Mouse (Mus musculus) lung, embryonic 14.5 days (tissue): Measurements from ENCODE around the gene Ascl4. TPM values are rescaled to one million over a fixed set of nuclear protein-coding genes. Genes with fewer than 3 reads are reported as not detected.

ENCODE experiments used
- ATAC-seq: fragments of 200-750 bp; cut with Nextera tagmentation; 2 replicates; pipeline ENCODE4 v1.8.0; 2017; ENCODE audit warnings: mild to moderate bottlenecking, moderate TSS enrichment, moderate library complexity; ENCODE audit not compliant: insufficient read depth
- DNase-seq: peaks from one replicate; pipeline ENCODE4 v3.0.0-alpha.2; 2015
- H3K27ac ChIP-seq: fragments of 300-500 bp; sonication (generic); 2 replicates; pipeline ENCODE4 v1.5.1; 2014; ENCODE audit warnings: low read depth, mild to moderate bottlenecking, moderate library complexity
- H3K27me3 ChIP-seq: fragments of 300-500 bp; sonication (generic); 2 replicates; pipeline ENCODE4 v1.6.1; 2014; ENCODE audit warnings: low read length, control low read depth; ENCODE audit not compliant: insufficient read depth
- H3K36me3 ChIP-seq: fragments of 300-500 bp; sonication (generic); 2 replicates; pipeline ENCODE4 v1.6.1; 2014; ENCODE audit warnings: control low read depth; ENCODE audit not compliant: insufficient read depth
- H3K4me1 ChIP-seq: fragments of 300-500 bp; sonication (generic); 2 replicates; pipeline ENCODE4 v1.6.1; 2014; ENCODE audit warnings: antibody characterized with exemption, control low read depth; ENCODE audit not compliant: insufficient read depth
- H3K4me2 ChIP-seq: fragments of 300-500 bp; sonication (generic); 2 replicates; pipeline ENCODE4 v1.6.1; 2014; ENCODE audit warnings: mild to moderate bottlenecking
- H3K4me3 ChIP-seq: fragments of 300-500 bp; sonication (generic); 2 replicates; pipeline ENCODE4 v1.5.1; 2014; ENCODE audit warnings: low read depth, low read length
- H3K9ac ChIP-seq: fragments of 300-500 bp; sonication (generic); 2 replicates; pipeline ENCODE4 v1.6.1; 2014
- H3K9me3 ChIP-seq: fragments of 300-500 bp; sonication (generic); 2 replicates; pipeline ENCODE4 v1.6.1; 2016; ENCODE audit warnings: low read depth, low read length, control low read depth
- CTCF ChIP-seq: IDR thresholded peaks from 2 replicates; pipeline ENCODE4 v1.5.1; 2016; ENCODE audit warnings: antibody characterized with exemption, low read depth
- WGBS: fragments of 180-500 bp; shearing (Covaris S2); extraction: QIAGEN DNeasy Blood & Tissue Kit; methylation state at CpG from one replicate; pipeline ENCODE4 v1.1.7; 2014; 5-methylcytosine and 5-hydroxymethylcytosine counted together
- polyA plus RNA-seq: library from polyadenylated mRNA; unstranded; fragments of >200 nt; fragmentation: Nextera tagmentation; extraction: Ambion mirVana; gene quantifications from 2 replicates; pipeline ENCODE4 v1.2.1, GENCODE M21; 2014

Ascl4 gene
- polyA plus RNA-seq, 1 experiment from 2014 or later = 0.17 TPM

GRCm38 (mm10) chr10:85957464-85957950, 30.0 kb downstream of the Ascl4 start, which contains the start of gene Rtcb:
TSS of gene Rtcb (minus strand) at chr10:85957823.
- Histone ChIP-seq H3K27me3 (no peaks in the 10 kb centered on the region), H3K9me3 (no peaks in the 10 kb centered on the region), H3K4me1 (no peaks in the 10 kb centered on the region), H3K9ac (peak within 1 kb of the TSS; percentile 92), H3K4me2 (peak within 1 kb of the TSS; percentile 92), H3K4me3 (peak within 1 kb of the TSS; percentile 85), H3K27ac (peak within 1 kb of the TSS; percentile 76), H3K36me3 (peaks cover 27% of the 10 kb centered on the region)
- DNase-seq = peak; percentile 98
- TF ChIP-seq CTCF = no peak
- WGBS = under 1% methylated on average over 38 of the region's 38 CpGs
- peak; percentile 92 for ATAC-seq

DNA sequence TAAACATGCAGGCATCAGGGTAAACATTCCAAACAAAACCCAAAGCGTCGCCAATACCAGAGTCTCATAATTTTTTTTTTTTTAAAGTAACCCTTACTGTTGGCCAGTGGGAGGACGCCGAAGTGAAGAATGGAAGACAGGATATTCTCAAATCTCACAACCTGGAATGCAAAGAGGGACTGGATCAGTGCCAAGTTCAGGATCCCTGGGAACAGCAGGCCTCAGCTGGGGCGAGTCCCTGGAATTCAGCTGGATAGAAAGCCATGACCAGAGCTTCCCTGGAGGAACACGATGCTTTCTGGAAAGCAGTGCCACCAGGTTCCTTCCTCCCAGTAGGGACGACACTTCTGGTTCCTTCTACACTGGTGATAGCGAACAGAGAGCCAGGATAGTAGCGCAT, 35.4 kb downstream of the Ascl4 start:
- no peaks in the 10 kb centered on the region for H3K4me1 ChIP-seq
- H3K36me3 ChIP-seq = no peaks in the 10 kb centered on the region
- H3K4me3 ChIP-seq = no peak overlapping the region
- DNase-seq (peak; percentile 51), ATAC-seq (no peak)
- H3K9ac ChIP-seq = no peak overlapping the region
- no peak for TF ChIP-seq CTCF
- no peaks in the 10 kb centered on the region for H3K9me3 ChIP-seq
- H3K27me3 ChIP-seq = no peaks in the 10 kb centered on the region
- H3K4me2 ChIP-seq = no peak overlapping the region
- 47% methylated on average over 9 of the region's 9 CpGs for WGBS
- no peak overlapping the region for H3K27ac ChIP-seq

GRCm38 (mm10) chr10:85964316-85964715, 36.8 kb downstream of the Ascl4 start:
- H3K27ac ChIP-seq = no peak overlapping the region
- H3K27me3 ChIP-seq = no peaks in the 10 kb centered on the region
- H3K4me2 ChIP-seq = no peak overlapping the region
- no peak overlapping the region for H3K9ac ChIP-seq
- no peak for DNase-seq
- no peaks in the 10 kb centered on the region for H3K36me3 ChIP-seq
- ATAC-seq = no peak
- no peak for TF ChIP-seq CTCF
- no peaks in the 10 kb centered on the region for H3K4me1 ChIP-seq
- WGBS = 80% methylated on average over 7 of the region's 7 CpGs
- no peak overlapping the region for H3K4me3 ChIP-seq
- no peaks in the 10 kb centered on the region for H3K9me3 ChIP-seq

DNA sequence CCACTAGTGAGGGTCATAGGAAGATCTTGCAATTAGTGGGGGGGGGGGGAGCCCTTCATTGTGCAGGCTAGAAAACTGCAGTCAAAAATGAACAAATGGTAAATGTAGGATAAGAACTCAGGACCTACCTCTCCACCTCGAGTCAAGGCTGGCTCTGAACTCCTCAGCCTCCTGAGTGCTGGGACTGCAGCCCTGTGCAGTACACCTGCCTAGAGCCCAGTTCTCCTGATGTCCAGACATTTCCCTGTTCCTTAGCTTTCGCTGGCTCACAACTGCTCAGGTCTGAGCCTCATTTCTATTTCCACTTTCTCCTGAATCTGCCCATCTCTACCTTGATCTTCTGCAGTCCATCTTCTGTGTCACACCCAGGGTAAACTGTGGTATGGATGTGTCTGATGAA, 39.0 kb downstream of the Ascl4 start:
- Histone ChIP-seq H3K36me3 (no peaks in the 10 kb centered on the region), H3K9ac (no peak overlapping the region), H3K9me3 (no peaks in the 10 kb centered on the region), H3K27me3 (no peaks in the 10 kb centered on the region), H3K27ac (no peak overlapping the region), H3K4me2 (no peak overlapping the region), H3K4me1 (no peaks in the 10 kb centered on the region), H3K4me3 (no peak overlapping the region)
- TF ChIP-seq CTCF = no peak
- 43% methylated on average over 2 of the region's 2 CpGs for WGBS
- DNase-seq (no peak), ATAC-seq (no peak)

DNA sequence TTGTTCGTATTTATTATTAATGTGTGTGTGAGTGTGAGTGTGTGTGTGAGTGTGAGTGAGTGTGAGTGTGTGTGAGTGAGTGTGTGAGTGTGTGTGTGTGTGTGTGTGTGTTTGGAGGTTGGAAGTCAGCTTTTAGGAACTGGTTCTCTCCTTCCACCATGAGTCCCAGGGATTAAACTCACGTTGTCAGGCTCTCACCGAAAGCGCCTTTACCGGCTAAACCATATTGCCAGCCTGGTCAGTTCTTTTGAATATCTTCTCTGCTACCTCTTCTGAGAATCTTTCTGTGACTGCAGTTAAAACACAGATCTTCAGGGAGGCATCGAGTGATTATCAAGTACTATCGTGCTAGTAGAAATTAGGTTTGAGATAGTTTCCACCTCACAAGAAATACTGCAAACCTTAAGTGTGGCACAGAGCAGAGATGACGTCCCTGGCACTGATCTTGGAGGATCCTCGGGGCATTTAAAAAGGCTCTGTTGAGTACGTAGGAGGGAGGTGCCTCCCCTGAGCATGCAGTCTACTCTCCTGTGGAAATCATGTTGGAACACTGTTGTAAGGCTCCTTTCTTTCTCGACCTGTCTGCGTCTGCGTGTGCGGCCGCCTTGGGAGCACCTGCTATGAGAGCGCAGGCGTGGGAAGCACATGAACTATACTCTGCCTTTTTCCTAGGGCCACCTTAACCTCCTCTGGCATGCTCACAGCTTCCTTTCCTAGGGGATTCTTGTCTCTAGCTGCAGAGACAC, 40.1 kb downstream of the Ascl4 start:
- Histone ChIP-seq H3K4me1 (no peaks in the 10 kb centered on the region), H3K9ac (no peak overlapping the region), H3K36me3 (no peaks in the 10 kb centered on the region), H3K27ac (no peak overlapping the region), H3K9me3 (no peaks in the 10 kb centered on the region), H3K27me3 (no peaks in the 10 kb centered on the region), H3K4me2 (no peak overlapping the region), H3K4me3 (no peak overlapping the region)
- no peak for DNase-seq
- WGBS = 61% methylated on average over 17 of the region's 17 CpGs
- no peak for ATAC-seq
- no peak for TF ChIP-seq CTCF

DNA sequence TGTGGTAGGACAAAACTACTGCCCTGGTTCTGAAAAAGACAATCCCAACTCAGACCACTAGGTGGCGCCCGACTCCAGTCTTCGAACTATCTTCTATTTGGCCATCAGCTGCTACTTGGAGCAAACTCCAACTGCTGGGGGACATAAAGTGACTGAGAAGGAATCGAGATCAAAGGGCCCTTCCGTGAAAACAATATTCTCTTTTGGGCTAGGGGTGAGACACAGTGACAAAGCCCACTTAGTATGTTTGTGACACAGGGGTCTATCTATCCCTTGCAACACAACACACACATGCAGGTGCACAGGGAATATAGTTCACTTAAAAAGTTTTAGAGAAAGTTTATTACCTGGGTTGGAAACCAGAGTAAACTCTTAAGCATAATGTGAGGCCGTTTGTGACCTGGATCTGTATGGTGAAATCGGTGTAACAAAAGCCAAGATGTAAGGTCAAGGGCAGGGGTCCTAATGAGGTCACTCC, 40.7 kb downstream of the Ascl4 start:
- Histone ChIP-seq H3K27ac (no peak overlapping the region), H3K4me2 (no peak overlapping the region), H3K36me3 (no peaks in the 10 kb centered on the region), H3K4me3 (no peak overlapping the region), H3K27me3 (no peaks in the 10 kb centered on the region), H3K9ac (no peak overlapping the region), H3K9me3 (no peaks in the 10 kb centered on the region), H3K4me1 (no peaks in the 10 kb centered on the region)
- DNase-seq = peak; percentile 91
- WGBS = 12% methylated on average over 7 of the region's 7 CpGs
- peak; percentile 77; the same call in 1 of the 2 replicates for ATAC-seq
- TF ChIP-seq CTCF = peak; percentile 89

- Histone ChIP-seq H3K9me3 (no peaks in the 10 kb centered on the region), H3K9ac (no peak overlapping the region), H3K36me3 (no peaks in the 10 kb centered on the region), H3K4me3 (no peak overlapping the region), H3K27ac (no peak overlapping the region), H3K27me3 (no peaks in the 10 kb centered on the region), H3K4me1 (no peaks in the 10 kb centered on the region), H3K4me2 (no peak overlapping the region)
- TF ChIP-seq CTCF = no peak
- DNase-seq = no peak
- no peak for ATAC-seq
- 37% methylated on average over 2 of the region's 2 CpGs for WGBS
Observed at GRCm38 (mm10) chr10:85968731-85969130, 41.2 kb downstream of the Ascl4 start.
